Mouse (Mus musculus): Measurements from ENCODE around the gene Wbp1.

DNA sequence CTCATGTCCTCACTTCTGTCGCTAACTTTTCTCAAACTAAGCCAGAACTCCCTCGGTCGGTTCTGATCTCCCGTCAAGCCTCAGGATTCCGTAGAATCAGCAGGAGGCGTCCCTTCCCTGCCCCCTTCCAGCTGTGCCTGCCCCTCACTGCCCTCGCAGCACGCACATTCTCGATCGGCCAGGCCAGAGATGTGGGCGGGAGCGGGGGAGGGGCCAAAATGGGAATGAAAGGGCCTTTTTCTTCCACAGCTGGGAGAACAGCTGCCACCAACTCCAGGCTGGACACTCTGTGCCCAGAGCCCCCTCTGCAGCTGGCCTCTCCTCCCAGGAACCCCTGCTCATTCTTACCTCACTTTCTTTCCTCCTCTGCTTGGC, 16.2 kb upstream of the Wbp1 start:
- no peak for TF ChIP-seq TAL1 (IDR thresholded peaks at IDR 0.05; ENCODE audit: low read length)
- 0 out of 2 replicates have a peak, but pooled peaks have one; percentile 29 for TF ChIP-seq ETS1 (IDR thresholded peaks at IDR 0.05; ENCODE audit: low read depth, low read length)
- no peak for TF ChIP-seq KAT2A (conservative IDR thresholded peaks at IDR 0.05; ENCODE audit: low read depth, low read length)
- no peak; the same call in 1 of the 2 replicates for TF ChIP-seq HCFC1 (IDR thresholded peaks at IDR 0.05; ENCODE audit: low read depth, low read length)
- peak; percentile 3 to 54; a peak in 1 of 4 replicates for TF ChIP-seq POLR2A (IDR thresholded peaks at IDR 0.05; ENCODE audit: control insufficient read depth in 1 of 2, insufficient read depth in 1 of 2, low read depth in 1 of 2, low read length in 2 of 2, poor library complexity in 1 of 2)
- no peak for TF ChIP-seq USF1 (IDR thresholded peaks at IDR 0.05; ENCODE audit: low read depth, low read length)
- no peak for TF ChIP-seq E2F4 (IDR thresholded peaks at IDR 0.05; ENCODE audit: borderline replicate concordance, low read depth, low read length)
- no peak for TF ChIP-seq MYC (IDR thresholded peaks at IDR 0.05; ENCODE audit: low read depth, low read length)

Measured in MEL (cell line).